Mouse (Mus musculus) heart, embryonic 16.5 days (tissue): ENCODE results near the gene Efnb2. TPM values are rescaled to one million over a fixed set of nuclear protein-coding genes. Genes with fewer than 3 reads are reported as not detected.
A peak's percentile ranks its signal among the peaks of the same experiment; 100 is the strongest.

Source experiments
- ATAC-seq: fragments of 200-750 bp; cut with Nextera tagmentation; replicated peaks from 2 replicates; pipeline ENCODE4 v1.8.0; 2017; ENCODE audit warnings: moderate number of reproducible peaks; ENCODE audit not compliant: insufficient read depth, low FRiP score; ENCODE audit errors: extremely low read depth
- H3K27ac ChIP-seq: fragments of 300-500 bp; sonication (generic); 2 replicates; pipeline ENCODE4 v1.5.1; 2014; ENCODE audit warnings: mild to moderate bottlenecking, low read length, control low read depth, moderate library complexity
- H3K27me3 ChIP-seq: fragments of 300-500 bp; sonication (generic); 2 replicates; pipeline ENCODE4 v1.6.1; 2014; ENCODE audit warnings: low read length, mixed read lengths; ENCODE audit not compliant: control insufficient read depth, insufficient read depth
- H3K36me3 ChIP-seq: fragments of 300-500 bp; sonication (generic); 2 replicates; pipeline ENCODE4 v1.6.1; 2014; ENCODE audit not compliant: control insufficient read depth, insufficient read depth
- H3K4me1 ChIP-seq: fragments of 300-500 bp; sonication (generic); 2 replicates; pipeline ENCODE4 v1.6.1; 2014; ENCODE audit warnings: low read length, mixed read lengths; ENCODE audit not compliant: control insufficient read depth, insufficient read depth
- H3K4me2 ChIP-seq: fragments of 300-500 bp; sonication (generic); 2 replicates; pipeline ENCODE4 v1.6.1; 2014; ENCODE audit warnings: low read depth, mild to moderate bottlenecking, control low read depth, low read length
- H3K4me3 ChIP-seq: fragments of 300-500 bp; sonication (generic); 2 replicates; pipeline ENCODE4 v1.5.1; 2014; ENCODE audit warnings: mild to moderate bottlenecking, control low read depth, low read length
- H3K9ac ChIP-seq: fragments of 300-500 bp; sonication (generic); 2 replicates; pipeline ENCODE4 v1.6.1; 2014; ENCODE audit warnings: low read length, control low read depth
- H3K9me3 ChIP-seq: fragments of 300-500 bp; sonication (generic); replicated peaks from 2 replicates; pipeline ENCODE4 v1.6.1; 2016; ENCODE audit warnings: low read length; ENCODE audit not compliant: control insufficient read depth
- WGBS: fragments of 180-500 bp; shearing (Covaris S2); extraction: QIAGEN DNeasy Blood & Tissue Kit; methylation state at CpG from one replicate; pipeline ENCODE4 v1.1.7; 2014; 5-methylcytosine and 5-hydroxymethylcytosine counted together
- polyA plus RNA-seq: library from polyadenylated mRNA; unstranded; fragments of >200 nt; fragmentation: Nextera tagmentation; extraction: Ambion mirVana; gene quantifications from 2 replicates; pipeline ENCODE4 v1.2.1, GENCODE M21; 2015

The Efnb2 gene
- polyA plus RNA-seq, 1 experiment from 2014 or later: 8.4 TPM

DNA sequence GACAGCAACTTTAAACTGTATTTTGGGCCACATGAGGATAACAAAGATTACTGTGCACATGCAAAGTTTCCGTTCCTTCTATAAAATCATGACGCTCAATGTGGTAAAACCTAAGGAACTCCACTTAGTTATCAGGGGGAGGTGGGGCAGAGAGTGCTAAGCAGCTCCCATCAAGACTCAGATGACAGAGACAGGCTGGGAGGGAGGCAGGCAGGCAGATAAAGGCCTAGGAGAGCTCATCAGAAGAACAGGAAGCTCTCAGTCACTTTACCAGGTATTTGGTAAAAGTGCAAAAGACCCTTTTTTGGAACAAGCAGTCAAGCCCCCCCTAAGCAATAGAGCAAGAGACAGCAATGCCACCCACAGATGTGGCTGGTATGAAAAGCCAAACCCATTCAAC is 24.5 kb upstream of the Efnb2 start:
- Histone ChIP-seq H3K36me3 (peaks cover 22% of the 10 kb centered on the region), H3K4me1 (peaks cover 40% of the 10 kb centered on the region), H3K27ac (no peak overlapping the region), H3K4me2 (peak overlapping the region; percentile 14; the same call in 1 of the 2 replicates), H3K27me3 (no peaks in the 10 kb centered on the region), H3K9me3 (no peaks in the 10 kb centered on the region), H3K9ac (no peak overlapping the region), H3K4me3 (no peak overlapping the region)
- 33% methylated on average over 2 of the region's 2 CpGs for WGBS
- no peak for ATAC-seq

DNA sequence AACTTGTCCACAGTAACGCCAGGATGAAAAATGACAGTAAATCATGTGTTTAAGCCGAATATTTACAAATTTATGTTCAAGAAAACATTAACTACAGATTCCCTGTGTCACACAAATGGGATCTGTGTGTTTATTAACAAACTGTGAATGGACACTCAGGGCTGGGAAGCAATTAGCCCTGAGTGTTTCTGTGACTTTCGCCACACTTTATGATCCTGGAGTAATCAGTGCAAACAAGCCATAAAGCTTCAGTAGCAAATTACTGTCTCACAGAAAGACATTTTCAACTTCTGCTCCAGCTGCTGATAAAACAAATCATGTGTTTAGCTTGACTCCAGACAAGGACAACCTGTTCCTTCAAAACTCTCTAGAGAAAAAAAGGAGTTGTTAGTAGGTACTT is 21.7 kb upstream of the Efnb2 start:
- peaks cover 24% of the 10 kb centered on the region for H3K4me1 ChIP-seq
- no peak overlapping the region for H3K4me3 ChIP-seq
- no peak overlapping the region for H3K27ac ChIP-seq
- peaks cover 35% of the 10 kb centered on the region for H3K36me3 ChIP-seq
- H3K9ac ChIP-seq: no peak overlapping the region
- ATAC-seq: no peak
- H3K27me3 ChIP-seq: no peaks in the 10 kb centered on the region
- H3K9me3 ChIP-seq: no peaks in the 10 kb centered on the region
- no peak overlapping the region for H3K4me2 ChIP-seq
- 86% methylated on average over 3 of the region's 3 CpGs for WGBS

DNA sequence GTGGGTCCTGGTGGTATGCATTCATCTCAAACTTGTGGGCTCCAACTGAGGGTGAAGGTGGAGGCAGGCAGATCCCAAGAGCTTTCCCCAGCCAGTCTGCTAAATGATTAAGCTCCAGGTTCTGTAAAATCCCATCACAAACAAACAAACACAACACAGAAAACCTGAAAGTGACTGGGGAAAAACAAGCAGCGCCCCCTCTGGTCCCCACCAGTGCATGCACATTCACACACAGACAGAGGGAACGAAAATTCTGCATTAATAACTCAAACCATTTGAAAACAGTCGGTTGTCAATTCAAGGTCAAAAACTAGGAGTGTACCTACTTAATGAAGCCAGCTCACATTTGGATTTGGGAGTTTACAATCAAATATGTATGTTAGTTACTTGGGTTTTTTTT is 17.2 kb upstream of the Efnb2 start:
- no peak overlapping the region for H3K27ac ChIP-seq
- no peak for ATAC-seq
- peaks cover under 1% of the 10 kb centered on the region for H3K4me1 ChIP-seq
- WGBS: 91% methylated on average over 3 of the region's 3 CpGs
- no peak overlapping the region for H3K4me2 ChIP-seq
- H3K9ac ChIP-seq: no peak overlapping the region
- H3K36me3 ChIP-seq: peaks cover 42% of the 10 kb centered on the region
- H3K4me3 ChIP-seq: no peak overlapping the region
- H3K9me3 ChIP-seq: no peaks in the 10 kb centered on the region
- H3K27me3 ChIP-seq: no peaks in the 10 kb centered on the region

DNA sequence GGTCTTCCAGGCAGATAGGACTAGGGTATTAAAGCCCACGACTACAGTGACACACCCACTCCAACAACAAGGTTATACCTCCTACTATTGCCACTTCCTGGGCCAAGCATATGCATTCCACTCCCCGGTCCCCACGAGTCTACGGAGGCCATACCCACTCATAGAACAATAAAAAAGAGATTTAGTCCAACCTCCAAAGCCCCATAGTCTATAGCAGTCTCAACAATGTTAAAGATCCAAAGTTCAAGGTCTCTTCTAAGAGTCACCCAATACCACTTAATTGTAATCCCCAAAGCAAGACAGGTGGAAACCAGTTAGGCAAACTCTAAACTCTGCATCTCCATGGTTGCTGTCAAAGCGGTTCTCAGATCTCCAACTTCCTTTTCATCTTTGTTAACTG is 13.8 kb upstream of the Efnb2 start:
- H3K9ac ChIP-seq: no peak overlapping the region
- ATAC-seq: no peak

DNA sequence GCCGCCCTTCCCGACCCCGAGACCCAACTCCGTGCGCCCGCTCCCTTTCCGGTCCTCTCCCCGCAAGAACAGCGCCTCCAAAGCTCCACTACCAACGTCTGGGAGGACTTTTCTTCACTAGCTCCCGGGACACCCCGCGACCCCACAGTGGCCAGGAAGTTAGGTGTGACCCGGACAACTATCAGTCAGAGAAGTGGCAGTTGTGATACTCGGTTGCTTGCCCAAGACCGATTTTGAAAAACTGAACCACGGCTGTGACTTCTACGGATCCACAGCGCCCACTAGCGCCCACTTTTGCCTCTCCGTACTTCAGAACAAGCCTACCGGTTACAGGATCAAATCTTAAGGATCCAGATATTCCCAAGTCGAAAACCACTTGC is 707 bp upstream of the Efnb2 start:
- ATAC-seq: peak; percentile 1; the same call in 1 of the 2 replicates
- Histone ChIP-seq H3K27ac (peak overlapping the region; percentile 60), H3K4me3 (peak overlapping the region; percentile 82), H3K9me3 (no peaks in the 10 kb centered on the region), H3K27me3 (no peaks in the 10 kb centered on the region), H3K4me1 (peaks cover 16% of the 10 kb centered on the region), H3K36me3 (peaks cover 3% of the 10 kb centered on the region), H3K4me2 (peak overlapping the region; percentile 65), H3K9ac (peak overlapping the region; percentile 57)
- WGBS: 1% methylated on average over 23 of the region's 23 CpGs

More for the DNA sequence above, 13.8 kb upstream of the Efnb2 start:
- no peak overlapping the region for H3K4me3 ChIP-seq
- no peaks in the 10 kb centered on the region for H3K9me3 ChIP-seq
- H3K36me3 ChIP-seq: peaks cover 30% of the 10 kb centered on the region
- peaks cover 4% of the 10 kb centered on the region; the same call in 1 of the 2 replicates for H3K4me1 ChIP-seq
- H3K27me3 ChIP-seq: no peaks in the 10 kb centered on the region
- WGBS: 74% methylated on average over 5 of the region's 5 CpGs
- no peak overlapping the region for H3K27ac ChIP-seq
- H3K4me2 ChIP-seq: no peak overlapping the region

DNA sequence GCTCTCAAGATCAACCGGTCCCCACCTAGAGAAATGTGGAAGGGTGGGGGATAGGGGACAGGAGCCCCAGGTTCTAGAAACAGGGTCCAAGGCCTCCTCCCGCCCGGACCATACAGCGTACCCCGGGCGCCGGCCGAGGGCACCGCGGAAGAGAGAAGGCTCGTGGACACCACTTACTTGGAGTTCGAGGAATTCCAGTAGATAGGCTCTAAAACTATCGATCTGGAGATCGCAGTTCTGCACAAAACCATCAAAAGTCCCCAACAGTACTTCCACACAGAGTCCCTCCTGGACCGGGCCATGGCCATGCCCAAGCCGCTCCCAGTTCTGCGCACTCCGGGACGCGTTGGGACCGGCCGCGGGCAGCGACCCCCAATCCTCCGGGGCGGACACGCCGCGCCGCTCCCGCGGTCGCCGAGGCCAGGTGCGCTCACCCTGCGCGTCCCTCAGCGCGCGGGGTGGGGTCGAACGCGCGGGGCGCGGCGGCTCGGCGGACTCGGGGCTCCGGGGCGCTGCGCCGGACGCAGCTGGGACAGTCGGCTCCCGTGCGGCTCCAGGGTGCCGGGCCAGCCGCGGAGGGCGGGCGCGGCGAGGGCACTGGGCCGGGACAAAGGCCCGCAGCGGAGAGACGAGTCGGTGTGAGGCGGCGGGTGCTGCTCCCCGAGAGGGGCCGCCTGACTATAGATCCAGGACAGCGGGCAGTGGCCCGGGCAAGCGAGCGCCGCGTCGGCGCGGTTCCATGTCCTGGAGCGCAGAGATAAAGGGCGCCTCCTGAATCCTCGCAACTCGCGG is 539 bp downstream of the Efnb2 start:
- peak overlapping the region; percentile 81 for H3K27ac ChIP-seq
- peaks cover 25% of the 10 kb centered on the region for H3K4me1 ChIP-seq
- peak overlapping the region; percentile 82 for H3K4me3 ChIP-seq
- H3K36me3 ChIP-seq: no peaks in the 10 kb centered on the region
- no peaks in the 10 kb centered on the region for H3K9me3 ChIP-seq
- H3K27me3 ChIP-seq: no peaks in the 10 kb centered on the region
- peak; percentile 44 for ATAC-seq
- H3K4me2 ChIP-seq: peak overlapping the region; percentile 65
- under 1% methylated on average over 85 of the region's 88 CpGs for WGBS
- H3K9ac ChIP-seq: peak overlapping the region; percentile 92

DNA sequence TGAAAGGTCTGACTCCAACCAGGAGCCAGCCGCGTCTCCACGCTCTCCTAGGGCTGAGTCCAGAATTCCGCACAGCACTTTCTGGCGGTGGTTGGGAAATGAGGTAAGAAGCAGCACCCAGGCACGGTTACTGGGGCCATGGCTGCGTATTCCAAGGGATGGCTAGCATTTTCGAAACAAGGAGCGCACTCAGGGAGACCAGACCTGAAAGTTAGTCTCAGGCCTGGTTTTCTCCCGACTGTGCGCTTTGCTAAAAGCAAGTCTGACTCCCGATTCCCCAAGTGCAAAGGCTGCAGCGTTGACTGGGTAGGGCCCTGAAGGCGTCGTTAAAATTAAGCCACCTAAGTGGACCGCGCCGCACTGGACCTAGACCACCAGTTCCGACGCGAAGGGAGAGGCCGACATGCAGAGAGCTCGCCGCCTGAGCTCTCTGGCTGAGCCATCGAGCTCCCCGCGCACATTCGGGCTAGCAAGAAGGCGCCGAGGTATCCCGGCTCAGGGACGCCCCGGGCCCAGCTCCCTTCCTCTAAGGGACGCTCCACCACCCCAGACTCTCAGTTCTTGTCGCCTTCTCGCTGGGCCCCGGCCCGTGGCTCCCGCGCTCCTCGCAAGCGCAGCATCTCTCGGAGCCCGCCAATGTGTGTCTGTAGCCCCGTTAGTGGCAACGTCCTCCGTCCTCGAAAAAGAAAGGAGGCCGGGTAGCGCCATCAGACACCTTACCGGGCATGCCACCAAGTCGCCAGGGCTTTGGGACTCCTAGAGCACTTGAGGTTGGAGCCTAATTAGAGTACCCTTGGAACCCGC is 1.3 kb downstream of the Efnb2 start:
- H3K4me2 ChIP-seq: peak overlapping the region; percentile 65
- no peaks in the 10 kb centered on the region for H3K36me3 ChIP-seq
- peaks cover 31% of the 10 kb centered on the region for H3K4me1 ChIP-seq
- H3K27ac ChIP-seq: peak overlapping the region; percentile 81
- H3K9ac ChIP-seq: peak overlapping the region; percentile 92
- peak overlapping the region; percentile 82 for H3K4me3 ChIP-seq
- under 1% methylated on average over 53 of the region's 53 CpGs for whole genome bisulfite sequencing
- H3K27me3 ChIP-seq: no peaks in the 10 kb centered on the region
- no peaks in the 10 kb centered on the region for H3K9me3 ChIP-seq
- ATAC-seq: no peak

DNA sequence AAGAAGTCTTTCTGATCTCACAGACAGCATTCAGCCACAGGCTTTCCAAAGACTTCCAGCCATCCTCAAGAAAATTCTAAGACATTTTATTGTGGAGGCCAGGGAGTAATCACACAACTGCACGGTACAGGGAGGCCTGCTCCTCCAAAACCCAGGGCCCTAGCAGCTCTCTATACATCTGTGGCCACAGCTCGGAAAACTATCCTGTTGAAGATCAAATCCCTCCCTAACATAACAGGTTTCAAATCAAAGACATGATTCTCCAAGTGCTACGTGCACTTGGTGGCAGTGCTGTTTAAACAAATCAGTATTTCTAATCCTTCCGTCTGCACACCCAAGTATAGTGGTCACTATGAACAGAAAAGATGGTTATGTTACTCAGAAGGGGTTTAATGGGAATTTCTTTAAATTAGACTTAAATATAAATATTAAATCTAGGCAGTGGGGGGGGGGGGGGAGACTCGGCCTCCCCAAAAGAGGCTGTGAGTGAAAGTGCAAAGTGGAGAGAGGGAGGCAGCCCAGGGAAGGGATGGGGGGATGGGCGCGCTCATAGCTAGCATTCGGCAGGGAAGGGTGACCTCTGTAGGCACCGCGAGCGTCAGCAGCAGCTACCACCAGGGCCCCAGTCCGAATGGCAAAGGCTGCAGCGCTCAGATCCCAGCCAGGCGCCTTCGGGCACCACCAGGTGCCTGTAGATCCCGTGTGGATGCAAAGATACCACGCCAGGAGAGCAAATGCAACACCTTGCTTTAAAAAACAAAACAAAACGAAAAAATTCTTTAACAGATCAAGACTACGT is 2.4 kb downstream of the Efnb2 start:
- peaks cover 38% of the 10 kb centered on the region for H3K4me1 ChIP-seq
- ATAC-seq: peak; percentile 56; the same call in 1 of the 2 replicates

More for the DNA sequence above, 2.4 kb downstream of the Efnb2 start:
- no peaks in the 10 kb centered on the region for H3K9me3 ChIP-seq
- peak overlapping the region; percentile 82 for H3K4me3 ChIP-seq
- peak overlapping the region; percentile 65 for H3K4me2 ChIP-seq
- peak overlapping the region; percentile 92 for H3K9ac ChIP-seq
- peak overlapping the region; percentile 46 for H3K27ac ChIP-seq
- no peaks in the 10 kb centered on the region for H3K27me3 ChIP-seq
- 10% methylated on average over 19 of the region's 19 CpGs for whole genome bisulfite sequencing
- no peaks in the 10 kb centered on the region for H3K36me3 ChIP-seq
